Mouse (Mus musculus): ENCODE results near the gene Nrde2. TPM values are rescaled to one million over a fixed set of nuclear protein-coding genes. Genes with fewer than 3 reads are reported as not detected.

Gene Nrde2
- polyA plus RNA-seq, 1 experiment from 2014 or later = 4.1 TPM

- no peaks in the 10 kb centered on the region for H3K9me3 ChIP-seq (replicated peaks)
- H3K9ac ChIP-seq = no peak overlapping the region
- H3K4me3 ChIP-seq (replicated peaks) = no peak overlapping the region
- WGBS (ENCODE audit: insufficient replicate concordance) = 76% methylated on average over 4 of the region's 4 CpGs
- ATAC-seq (ENCODE audit: insufficient read depth) = no peak
- H3K4me1 ChIP-seq (replicated peaks) = no peaks in the 10 kb centered on the region
- no peak overlapping the region for H3K27ac ChIP-seq (replicated peaks)
- H3K4me2 ChIP-seq = no peak overlapping the region
- H3K27me3 ChIP-seq = no peaks in the 10 kb centered on the region
- no peaks in the 10 kb centered on the region for H3K36me3 ChIP-seq (replicated peaks)
Observed at GRCm38 (mm10) chr12:100090750-100091149, 68.7 kb downstream of the Nrde2 start.

GRCm38 (mm10) chr12:100089265-100089664, 70.2 kb downstream of the Nrde2 start:
- Histone ChIP-seq H3K27ac (replicated peaks) (no peak overlapping the region), H3K9ac (no peak overlapping the region), H3K4me3 (replicated peaks) (no peak overlapping the region), H3K4me1 (replicated peaks) (no peaks in the 10 kb centered on the region), H3K9me3 (replicated peaks) (no peaks in the 10 kb centered on the region), H3K27me3 (no peaks in the 10 kb centered on the region), H3K36me3 (replicated peaks) (no peaks in the 10 kb centered on the region), H3K4me2 (no peak overlapping the region)
- 53% methylated on average over 5 of the region's 5 CpGs for WGBS (ENCODE audit: insufficient replicate concordance)
- ATAC-seq (ENCODE audit: insufficient read depth) = no peak

- 69% methylated on average over 3 of the region's 3 CpGs for WGBS (ENCODE audit: insufficient replicate concordance)
- ATAC-seq (ENCODE audit: insufficient read depth) = no peak
- Histone ChIP-seq H3K4me1 (replicated peaks) (no peaks in the 10 kb centered on the region), H3K4me3 (replicated peaks) (no peak overlapping the region), H3K36me3 (replicated peaks) (no peaks in the 10 kb centered on the region), H3K9ac (no peak overlapping the region), H3K9me3 (replicated peaks) (no peaks in the 10 kb centered on the region), H3K4me2 (no peak overlapping the region), H3K27me3 (no peaks in the 10 kb centered on the region), H3K27ac (replicated peaks) (no peak overlapping the region)
Observed at GRCm38 (mm10) chr12:100088026-100088425, 71.4 kb downstream of the Nrde2 start.

GRCm38 (mm10) chr12:100079636-100080286, 79.7 kb downstream of the Nrde2 start:
- Histone ChIP-seq H3K36me3 (replicated peaks) (no peaks in the 10 kb centered on the region), H3K4me2 (no peak overlapping the region), H3K27me3 (no peaks in the 10 kb centered on the region), H3K4me3 (replicated peaks) (no peak overlapping the region), H3K4me1 (replicated peaks) (no peaks in the 10 kb centered on the region), H3K27ac (replicated peaks) (no peak overlapping the region), H3K9me3 (replicated peaks) (no peaks in the 10 kb centered on the region), H3K9ac (no peak overlapping the region)
- ATAC-seq (ENCODE audit: insufficient read depth) = no peak
- WGBS (ENCODE audit: insufficient replicate concordance) = 48% methylated on average over 8 of the region's 8 CpGs

GRCm38 (mm10) chr12:100075715-100076114, 83.7 kb downstream of the Nrde2 start:
- H3K4me1 ChIP-seq (replicated peaks) = no peaks in the 10 kb centered on the region
- H3K27ac ChIP-seq (replicated peaks) = no peak overlapping the region
- WGBS (ENCODE audit: insufficient replicate concordance) = 69% methylated on average over 4 of the region's 4 CpGs
- H3K9me3 ChIP-seq (replicated peaks) = no peaks in the 10 kb centered on the region
- H3K9ac ChIP-seq = no peak overlapping the region
- H3K4me2 ChIP-seq = no peak overlapping the region
- no peak for ATAC-seq (ENCODE audit: insufficient read depth)
- no peaks in the 10 kb centered on the region for H3K27me3 ChIP-seq
- H3K36me3 ChIP-seq (replicated peaks) = no peaks in the 10 kb centered on the region
- no peak overlapping the region for H3K4me3 ChIP-seq (replicated peaks)

Other genes with a start within 250 kb of the Nrde2 start
- gene Kcnk13, start 195.2 kb downstream of the Nrde2 start, polyA plus RNA-seq (2015; fragmentation: Nextera tagmentation; extraction: Ambion mirVana) = 0.79 and 1.0 TPM in 2 replicates
- gene Psmc1, start 49.5 kb downstream of the Nrde2 start, polyA plus RNA-seq (2015; fragmentation: Nextera tagmentation; extraction: Ambion mirVana) = 121 and 131 TPM in 2 replicates
- gene Calm1, start 39.8 kb upstream of the Nrde2 start, polyA plus RNA-seq (2015; fragmentation: Nextera tagmentation; extraction: Ambion mirVana) = 390 and 490 TPM in 2 replicates